Mouse (Mus musculus) ES-Bruce4 (cell line): ENCODE results near the gene Tmbim1. TPM values are rescaled to one million over a fixed set of nuclear protein-coding genes. Genes with fewer than 3 reads are reported as not detected.
A peak's percentile ranks its signal among the peaks of the same experiment; 100 is the strongest.

Experiments used
- H3K27ac ChIP-seq: 2 replicates; pipeline ENCODE4 v1.5.1; 2012; ENCODE audit warnings: low read length, inconsistent platforms; ENCODE audit not compliant: insufficient read depth
- H3K27me3 ChIP-seq: 2 replicates; pipeline ENCODE4 v1.6.1; 2012; ENCODE audit warnings: mild to moderate bottlenecking, low read length, inconsistent platforms; ENCODE audit not compliant: control insufficient read depth, poor library complexity, insufficient read depth, severe bottlenecking
- H3K36me3 ChIP-seq: 2 replicates; pipeline ENCODE4 v1.6.1; 2012; ENCODE audit warnings: inconsistent platforms, mild to moderate bottlenecking, low read length, moderate library complexity; ENCODE audit not compliant: control insufficient read depth, poor library complexity, insufficient read depth, severe bottlenecking
- H3K4me1 ChIP-seq: one replicate; pipeline ENCODE4 v1.8.1; 2011; ENCODE audit warnings: low read length; ENCODE audit not compliant: control insufficient read depth, insufficient read depth
- H3K4me3 ChIP-seq: 2 replicates; pipeline ENCODE4 v1.5.1; 2011; ENCODE audit warnings: low read depth, mild to moderate bottlenecking, low read length
- H3K9ac ChIP-seq: 2 replicates; pipeline ENCODE4 v1.6.1; 2012; ENCODE audit warnings: low read depth, mild to moderate bottlenecking, inconsistent platforms; ENCODE audit not compliant: poor library complexity, severe bottlenecking
- H3K9me3 ChIP-seq: replicated peaks from 2 replicates; pipeline ENCODE4 v1.6.1; 2012; ENCODE audit warnings: mild to moderate bottlenecking, low read length, inconsistent platforms; ENCODE audit not compliant: control insufficient read depth, poor library complexity, insufficient read depth, severe bottlenecking
- CTCF ChIP-seq: IDR thresholded peaks from one replicate; pipeline ENCODE4 v1.8.1; 2011; ENCODE audit warnings: low read depth, low read length
- EP300 ChIP-seq: IDR thresholded peaks from 2 replicates; pipeline ENCODE4 v1.6.1; 2011; ENCODE audit warnings: low read depth, low read length; ENCODE audit not compliant: insufficient read depth
- POLR2A ChIP-seq: IDR thresholded peaks from one replicate; pipeline ENCODE4 v1.8.1; 2011; ENCODE audit warnings: low read length; ENCODE audit not compliant: insufficient read depth
- polyA plus RNA-seq: library from polyadenylated mRNA; stranded (reverse); fragments of >200 nt; gene quantifications from 2 replicates; pipeline ENCODE4 v1.2.4, GENCODE M21; 2011; ENCODE audit warnings: low read depth; ENCODE audit not compliant: missing spikeins, insufficient read depth, insufficient read length

Gene Tmbim1
- polyA plus RNA-seq, 1 experiment: 58.8 TPM

DNA sequence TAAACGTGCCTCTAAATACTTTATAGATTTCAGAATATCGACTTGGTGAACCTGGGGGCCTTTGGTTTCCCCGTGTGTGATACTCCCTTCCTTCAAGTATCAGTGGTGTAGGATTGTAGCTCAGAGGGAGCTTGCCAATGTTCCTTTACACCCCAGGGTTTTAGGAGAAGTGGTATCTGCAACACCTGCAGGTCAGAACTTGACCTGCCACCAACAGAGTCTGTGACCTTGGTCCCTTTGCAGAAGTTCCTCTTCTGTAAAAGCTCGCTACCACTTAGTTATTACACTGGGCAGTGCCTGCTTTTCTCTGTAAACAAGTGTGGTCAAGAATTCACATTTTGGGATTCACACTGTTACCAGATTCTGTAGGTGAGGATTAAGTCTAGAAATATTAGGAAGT, 55.3 kb downstream of the Tmbim1 start:
- no peak overlapping the region for H3K27ac ChIP-seq
- no peak overlapping the region for H3K4me3 ChIP-seq
- peaks cover 3% of the 10 kb centered on the region for H3K4me1 ChIP-seq
- H3K36me3 ChIP-seq: peaks cover 41% of the 10 kb centered on the region
- H3K9me3 ChIP-seq: no peaks in the 10 kb centered on the region
- no peak overlapping the region for H3K9ac ChIP-seq
- TF ChIP-seq CTCF: no peak
- no peak for TF ChIP-seq EP300
- TF ChIP-seq POLR2A: no peak
- no peaks in the 10 kb centered on the region for H3K27me3 ChIP-seq

DNA sequence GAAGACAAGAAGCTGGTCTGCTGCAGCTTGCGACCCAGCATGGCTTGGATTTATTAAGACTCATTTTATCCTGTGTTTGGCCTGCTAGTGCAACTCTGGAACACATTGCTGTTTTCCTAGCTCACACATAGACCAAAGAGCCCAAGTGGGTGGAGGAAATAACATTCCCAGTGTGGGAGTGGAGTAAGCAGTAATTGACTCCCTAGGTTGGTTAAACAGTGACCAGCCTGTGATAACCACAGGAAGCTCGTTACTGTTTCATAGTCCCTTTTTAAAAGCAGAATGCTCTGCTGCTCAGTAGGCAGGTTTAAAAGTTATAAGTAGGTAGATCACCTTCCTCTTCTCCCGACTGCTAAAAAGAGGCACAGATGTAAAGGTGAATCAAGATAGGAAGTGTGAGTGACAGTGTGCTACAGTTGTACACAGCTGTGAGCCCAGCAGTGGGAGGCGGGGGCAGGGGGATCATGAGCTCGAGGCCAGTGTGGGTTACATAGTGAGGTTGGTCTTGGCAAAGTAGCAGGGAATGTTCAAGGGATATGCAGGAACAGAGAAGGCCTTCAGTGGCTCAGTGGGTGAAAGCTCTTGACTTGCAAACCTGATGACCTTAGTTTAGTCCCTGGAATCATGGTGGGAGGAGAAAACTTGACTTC, 56.0 kb downstream of the Tmbim1 start:
- H3K4me1 ChIP-seq: peaks cover 3% of the 10 kb centered on the region
- H3K27me3 ChIP-seq: no peaks in the 10 kb centered on the region
- no peak overlapping the region for H3K9ac ChIP-seq
- H3K4me3 ChIP-seq: no peak overlapping the region
- peaks cover 41% of the 10 kb centered on the region for H3K36me3 ChIP-seq
- no peaks in the 10 kb centered on the region for H3K9me3 ChIP-seq
- H3K27ac ChIP-seq: no peak overlapping the region
- TF ChIP-seq POLR2A: no peak
- TF ChIP-seq EP300: no peak

- H3K4me1 ChIP-seq: peaks cover 3% of the 10 kb centered on the region
- TF ChIP-seq POLR2A (no peak), EP300 (no peak), CTCF (no peak)
- no peaks in the 10 kb centered on the region for H3K27me3 ChIP-seq
- no peaks in the 10 kb centered on the region for H3K9me3 ChIP-seq
- no peak overlapping the region for H3K27ac ChIP-seq
- H3K36me3 ChIP-seq: peaks cover 39% of the 10 kb centered on the region
- H3K9ac ChIP-seq: no peak overlapping the region
- H3K4me3 ChIP-seq: no peak overlapping the region
Measured at GRCm38 (mm10) chr1:74248799-74249198, 56.6 kb downstream of the Tmbim1 start.

GRCm38 (mm10) chr1:74245525-74245924, 59.9 kb downstream of the Tmbim1 start:
- H3K27me3 ChIP-seq: no peaks in the 10 kb centered on the region

GRCm38 (mm10) chr1:74240832-74241231, 64.6 kb downstream of the Tmbim1 start:
- no peak overlapping the region for H3K9ac ChIP-seq

More at GRCm38 (mm10) chr1:74245525-74245924, 59.9 kb downstream of the Tmbim1 start:
- Histone ChIP-seq H3K4me3 (no peak overlapping the region), H3K4me1 (peaks cover 3% of the 10 kb centered on the region), H3K36me3 (peaks cover 16% of the 10 kb centered on the region), H3K9ac (no peak overlapping the region), H3K27ac (0 out of 2 replicates have a peak overlapping the region, but pooled peaks have one; percentile 32), H3K9me3 (no peaks in the 10 kb centered on the region)
- TF ChIP-seq POLR2A: no peak
- no peak for TF ChIP-seq EP300
- TF ChIP-seq CTCF: no peak

DNA sequence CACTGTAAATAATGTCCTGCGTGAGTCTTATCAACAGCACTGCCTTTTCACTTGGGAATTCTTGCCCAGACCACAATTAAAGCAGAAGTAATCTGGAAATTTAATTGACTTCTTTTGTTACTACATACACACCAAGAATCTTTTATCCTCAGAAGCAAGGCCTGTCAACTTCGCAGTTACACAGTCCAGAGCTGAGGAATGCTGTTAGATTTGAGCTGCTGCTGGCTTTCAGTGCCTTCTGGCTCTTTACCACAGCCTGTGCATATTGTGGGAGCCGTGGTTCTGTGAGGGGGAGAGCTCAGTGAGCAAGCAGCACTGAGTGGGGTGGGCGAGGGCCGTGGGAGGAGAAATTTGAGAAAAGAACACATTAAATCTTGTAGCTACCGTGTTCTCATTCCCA, 65.1 kb downstream of the Tmbim1 start:
- H3K4me3 ChIP-seq: no peak overlapping the region
- no peaks in the 10 kb centered on the region for H3K27me3 ChIP-seq
- TF ChIP-seq EP300: no peak
- TF ChIP-seq POLR2A: no peak
- no peak for TF ChIP-seq CTCF
- H3K9ac ChIP-seq: no peak overlapping the region
- H3K4me1 ChIP-seq: peaks cover 4% of the 10 kb centered on the region
- H3K36me3 ChIP-seq: 0 out of 2 replicates have a peak, but pooled peaks cover 2% of the 10 kb centered on the region
- no peaks in the 10 kb centered on the region for H3K9me3 ChIP-seq
- H3K27ac ChIP-seq: no peak overlapping the region

More at GRCm38 (mm10) chr1:74240832-74241231, 64.6 kb downstream of the Tmbim1 start:
- Histone ChIP-seq H3K27ac (no peak overlapping the region), H3K4me3 (no peak overlapping the region), H3K4me1 (peaks cover 5% of the 10 kb centered on the region), H3K27me3 (no peaks in the 10 kb centered on the region), H3K9me3 (no peaks in the 10 kb centered on the region), H3K36me3 (0 out of 2 replicates have a peak, but pooled peaks cover 2% of the 10 kb centered on the region)
- TF ChIP-seq CTCF (no peak), EP300 (no peak), POLR2A (no peak)
